Mouse (Mus musculus): ENCODE data around the gene Zfp653. TPM values are rescaled to one million over a fixed set of nuclear protein-coding genes. Genes with fewer than 3 reads are reported as not detected.

The Zfp653 gene
- 16.4 and 20.4 TPM in 2 replicates for polyA plus RNA-seq (2016; fragmentation: Nextera tagmentation; extraction: Ambion mirVana)

DNA sequence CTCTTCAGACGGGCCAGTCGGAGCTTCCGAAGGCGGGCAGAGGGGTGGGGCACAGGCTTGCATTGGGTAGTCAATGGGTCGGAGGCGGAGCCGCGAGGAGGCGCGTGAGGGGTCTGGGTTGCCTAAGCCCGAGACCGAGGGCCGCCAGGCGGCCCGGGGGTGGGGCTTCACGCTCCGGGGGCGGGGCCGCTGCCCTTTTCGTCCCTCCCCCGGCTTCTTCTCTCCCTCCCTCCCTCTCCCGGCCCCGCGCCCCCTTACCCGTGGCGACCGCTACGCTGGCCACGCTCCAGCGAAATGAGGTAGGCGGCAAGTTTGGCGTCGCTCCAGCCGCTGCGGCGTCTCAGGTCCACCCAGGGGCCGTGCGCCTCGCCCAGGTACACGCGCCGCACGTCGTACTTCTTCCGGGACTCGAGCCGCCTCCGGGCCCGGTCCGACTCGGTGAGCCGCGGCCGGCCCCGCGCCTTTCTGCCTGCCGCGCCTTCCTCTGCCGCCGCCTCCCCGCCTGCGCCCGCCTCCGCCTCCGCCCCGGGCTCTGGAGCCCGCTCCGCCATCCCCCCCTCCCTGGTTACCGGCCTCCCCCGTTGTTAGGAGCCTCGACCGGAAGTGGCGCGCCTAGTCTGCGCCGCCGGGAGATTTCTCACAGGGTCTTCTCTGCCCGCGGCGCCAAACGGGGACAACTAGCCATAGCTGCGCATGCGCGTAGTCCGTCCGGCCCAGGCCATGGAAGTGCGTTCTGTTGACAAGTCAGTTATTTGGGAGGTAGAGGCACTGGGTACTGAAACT is at the start of gene Zfp653, which contains the start of gene Gm49318:
TSS of gene Zfp653 (minus strand) at position 586 of the 783 bp plus-strand sequence.
TSS of gene Gm49318 (minus strand) at position 469 of the 783 bp plus-strand sequence.
- Histone ChIP-seq H3K9ac (peak within 1 kb of the TSS; percentile 83), H3K9me3 (replicated peaks) (no peaks in the 10 kb centered on the region), H3K4me2 (replicated peaks) (peak within 1 kb of the TSS; percentile 60), H3K4me3 (peak within 1 kb of the TSS; percentile 78), H3K27me3 (no peaks in the 10 kb centered on the region), H3K27ac (peak within 1 kb of the TSS; percentile 97), H3K36me3 (peaks cover 38% of the 10 kb centered on the region), H3K4me1 (peaks cover 15% of the 10 kb centered on the region)
- WGBS: under 1% methylated on average over 68 of the region's 87 CpGs
- ATAC-seq (ENCODE audit: low FRiP score): peak; percentile 98

- ATAC-seq (ENCODE audit: low FRiP score): no peak
- Histone ChIP-seq H3K36me3 (no peaks in the 10 kb centered on the region), H3K9ac (no peak overlapping the region), H3K4me3 (no peak overlapping the region), H3K4me1 (peaks cover 20% of the 10 kb centered on the region), H3K4me2 (replicated peaks) (no peak overlapping the region), H3K27me3 (no peaks in the 10 kb centered on the region), H3K27ac (no peak overlapping the region), H3K9me3 (replicated peaks) (no peaks in the 10 kb centered on the region)
- 94% methylated on average over 4 of the region's 4 CpGs for WGBS
Observed at GRCm38 (mm10) chr9:22119543-22119942, 48.4 kb upstream of the Zfp653 start.

DNA sequence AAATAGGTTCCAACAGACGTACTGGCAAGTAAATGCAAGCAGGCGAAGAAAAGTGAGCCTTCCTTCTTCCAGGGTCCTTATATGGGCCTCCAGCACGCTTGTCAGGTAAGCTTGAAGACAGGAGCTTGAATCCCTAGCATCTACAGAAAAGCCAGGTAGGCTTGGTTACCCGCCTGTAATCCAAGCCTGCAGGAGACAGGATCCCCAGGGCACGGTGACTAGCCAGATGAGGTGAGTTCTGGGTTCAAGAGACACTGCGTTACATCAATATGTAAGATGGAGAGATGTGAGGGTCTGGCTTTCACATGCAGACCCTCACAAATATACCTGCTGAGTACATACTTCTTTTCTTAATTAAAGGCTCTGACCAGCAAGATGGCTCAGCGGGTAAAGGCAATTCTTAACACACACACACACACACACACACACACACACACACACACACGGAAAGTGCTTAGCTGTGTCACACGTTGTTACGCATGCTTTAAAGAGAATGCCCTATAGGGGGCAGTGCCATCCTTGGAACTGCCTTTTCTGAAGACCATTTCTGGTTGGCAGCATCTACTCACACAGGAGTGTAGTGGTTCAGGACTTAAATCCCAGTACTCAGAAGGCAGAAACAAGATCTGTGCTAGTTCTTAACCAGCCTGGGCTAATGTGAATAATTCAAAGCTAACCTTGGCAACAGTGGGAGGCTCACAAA is 46.7 kb upstream of the Zfp653 start:
- peaks cover 13% of the 10 kb centered on the region for H3K36me3 ChIP-seq
- no peak for ATAC-seq (ENCODE audit: low FRiP score)
- H3K9ac ChIP-seq: peak overlapping the region; percentile 88; the same call in 1 of the 2 replicates
- peak overlapping the region; percentile 87 for H3K4me3 ChIP-seq
- no peaks in the 10 kb centered on the region for H3K9me3 ChIP-seq (replicated peaks)
- no peaks in the 10 kb centered on the region for H3K27me3 ChIP-seq
- 42% methylated on average over 10 of the region's 10 CpGs for WGBS
- H3K4me2 ChIP-seq (replicated peaks): peak overlapping the region; percentile 84
- peaks cover 21% of the 10 kb centered on the region for H3K4me1 ChIP-seq
- H3K27ac ChIP-seq: no peak overlapping the region

DNA sequence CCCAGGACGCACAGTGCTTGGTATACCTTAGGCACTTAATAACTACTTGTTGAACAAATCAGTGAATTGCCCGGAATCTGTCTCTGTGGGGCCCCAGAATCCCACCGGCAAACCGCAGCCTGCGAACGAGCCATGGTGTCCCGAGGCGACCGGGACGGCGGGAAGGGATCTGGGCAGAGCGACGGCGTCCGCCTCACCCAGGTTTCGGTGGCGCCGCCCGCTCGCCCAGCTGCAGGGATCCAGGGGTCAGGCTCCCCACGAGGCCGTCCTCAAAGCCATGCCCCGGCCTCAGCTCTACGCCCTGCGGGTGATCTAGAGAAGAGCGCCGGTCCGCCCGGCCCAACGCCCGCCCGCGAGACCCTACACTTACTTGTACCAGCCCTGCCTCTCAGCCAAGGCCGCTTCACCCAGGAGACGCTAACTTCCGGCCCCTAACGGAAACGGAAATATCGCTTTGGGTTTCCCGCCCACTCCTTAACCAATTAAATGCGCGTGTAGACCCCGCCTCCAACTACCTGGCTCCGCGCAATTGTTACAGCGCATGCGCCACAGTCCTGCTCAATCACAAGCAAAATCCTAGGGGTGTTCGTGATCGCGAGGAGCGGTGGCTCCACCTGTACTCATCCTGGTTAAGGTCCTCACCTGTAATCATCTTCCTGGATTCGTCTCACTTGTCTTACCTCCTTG is 45.7 kb upstream of the Zfp653 start, which contains the start of gene Elof1:
TSS of gene Elof1 (minus strand) at position 433 of the 687 bp plus-strand sequence.
- under 1% methylated on average over 52 of the region's 52 CpGs for WGBS
- peak within 1 kb of the TSS; percentile 70; the same call in 1 of the 2 replicates for H3K27ac ChIP-seq
- H3K36me3 ChIP-seq: peaks cover 23% of the 10 kb centered on the region
- peak within 1 kb of the TSS; percentile 87 for H3K4me3 ChIP-seq
- peak within 1 kb of the TSS; percentile 84 for H3K4me2 ChIP-seq (replicated peaks)
- peak; percentile 96 for ATAC-seq (ENCODE audit: low FRiP score)
- H3K9ac ChIP-seq: peak within 1 kb of the TSS; percentile 88
- no peaks in the 10 kb centered on the region for H3K9me3 ChIP-seq (replicated peaks)
- no peaks in the 10 kb centered on the region for H3K27me3 ChIP-seq
- H3K4me1 ChIP-seq: peaks cover 21% of the 10 kb centered on the region

- peaks cover 21% of the 10 kb centered on the region for H3K4me1 ChIP-seq
- H3K9ac ChIP-seq: peak overlapping the region; percentile 88
- peak overlapping the region; percentile 87 for H3K4me3 ChIP-seq
- 21% methylated on average over 15 of the region's 15 CpGs for whole genome bisulfite sequencing
- H3K4me2 ChIP-seq (replicated peaks): peak overlapping the region; percentile 84
- ATAC-seq (ENCODE audit: low FRiP score): no peak
- no peaks in the 10 kb centered on the region for H3K9me3 ChIP-seq (replicated peaks)
- peaks cover 31% of the 10 kb centered on the region for H3K36me3 ChIP-seq
- peak overlapping the region; percentile 70; the same call in 1 of the 2 replicates for H3K27ac ChIP-seq
- H3K27me3 ChIP-seq: no peaks in the 10 kb centered on the region
Observed at GRCm38 (mm10) chr9:22116086-22116485, 44.9 kb upstream of the Zfp653 start.

- H3K4me3 ChIP-seq: peak overlapping the region; percentile 87
- no peak overlapping the region for H3K27ac ChIP-seq
- no peaks in the 10 kb centered on the region for H3K27me3 ChIP-seq
- ATAC-seq (ENCODE audit: low FRiP score): no peak
- peak overlapping the region; percentile 88 for H3K9ac ChIP-seq
- peak overlapping the region; percentile 84 for H3K4me2 ChIP-seq (replicated peaks)
- H3K4me1 ChIP-seq: peaks cover 21% of the 10 kb centered on the region
- peaks cover 35% of the 10 kb centered on the region for H3K36me3 ChIP-seq
- WGBS: 88% methylated on average over 4 of the region's 4 CpGs
- no peaks in the 10 kb centered on the region for H3K9me3 ChIP-seq (replicated peaks)
Observed at GRCm38 (mm10) chr9:22115635-22116034, 44.5 kb upstream of the Zfp653 start.

- no peak overlapping the region for H3K9ac ChIP-seq
- no peak overlapping the region for H3K4me2 ChIP-seq (replicated peaks)
- H3K27ac ChIP-seq: no peak overlapping the region
- H3K36me3 ChIP-seq: peaks cover 39% of the 10 kb centered on the region
- H3K4me1 ChIP-seq: no peaks in the 10 kb centered on the region
- no peaks in the 10 kb centered on the region for H3K27me3 ChIP-seq
- H3K4me3 ChIP-seq: no peak overlapping the region
- H3K9me3 ChIP-seq (replicated peaks): no peaks in the 10 kb centered on the region
- ATAC-seq (ENCODE audit: low FRiP score): no peak; the same call in 1 of the 2 replicates
- WGBS: 94% methylated on average over 9 of the region's 9 CpGs
Observed at GRCm38 (mm10) chr9:22108194-22108593, 37.0 kb upstream of the Zfp653 start.

DNA sequence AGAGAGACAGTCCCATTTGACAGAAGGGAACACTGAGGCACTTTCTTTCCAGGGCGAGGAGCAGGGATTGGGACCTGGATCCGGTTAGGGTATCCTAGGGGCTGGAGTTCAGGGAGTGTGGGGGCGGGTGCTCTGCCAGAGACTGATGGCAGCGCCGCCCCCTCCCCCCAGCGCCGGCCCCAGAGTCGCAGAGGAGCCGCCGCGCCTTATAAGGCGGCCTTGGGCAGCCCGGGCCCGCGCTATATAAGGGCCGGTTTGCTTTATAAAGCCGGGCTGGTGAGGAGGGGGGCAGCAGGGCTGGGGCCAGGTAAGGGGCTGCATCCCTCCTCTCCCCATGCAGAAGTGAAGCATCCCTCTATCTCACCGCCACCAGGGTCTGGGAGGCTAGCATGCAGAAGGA is 28.7 kb upstream of the Zfp653 start:
- Histone ChIP-seq H3K9me3 (replicated peaks) (no peaks in the 10 kb centered on the region), H3K36me3 (no peaks in the 10 kb centered on the region), H3K4me2 (replicated peaks) (no peak overlapping the region), H3K4me1 (peaks cover 6% of the 10 kb centered on the region), H3K9ac (no peak overlapping the region), H3K27ac (no peak overlapping the region), H3K27me3 (peaks cover 50% of the 10 kb centered on the region), H3K4me3 (no peak overlapping the region)
- ATAC-seq (ENCODE audit: low FRiP score): no peak
- WGBS: 3% methylated on average over 17 of the region's 18 CpGs

DNA sequence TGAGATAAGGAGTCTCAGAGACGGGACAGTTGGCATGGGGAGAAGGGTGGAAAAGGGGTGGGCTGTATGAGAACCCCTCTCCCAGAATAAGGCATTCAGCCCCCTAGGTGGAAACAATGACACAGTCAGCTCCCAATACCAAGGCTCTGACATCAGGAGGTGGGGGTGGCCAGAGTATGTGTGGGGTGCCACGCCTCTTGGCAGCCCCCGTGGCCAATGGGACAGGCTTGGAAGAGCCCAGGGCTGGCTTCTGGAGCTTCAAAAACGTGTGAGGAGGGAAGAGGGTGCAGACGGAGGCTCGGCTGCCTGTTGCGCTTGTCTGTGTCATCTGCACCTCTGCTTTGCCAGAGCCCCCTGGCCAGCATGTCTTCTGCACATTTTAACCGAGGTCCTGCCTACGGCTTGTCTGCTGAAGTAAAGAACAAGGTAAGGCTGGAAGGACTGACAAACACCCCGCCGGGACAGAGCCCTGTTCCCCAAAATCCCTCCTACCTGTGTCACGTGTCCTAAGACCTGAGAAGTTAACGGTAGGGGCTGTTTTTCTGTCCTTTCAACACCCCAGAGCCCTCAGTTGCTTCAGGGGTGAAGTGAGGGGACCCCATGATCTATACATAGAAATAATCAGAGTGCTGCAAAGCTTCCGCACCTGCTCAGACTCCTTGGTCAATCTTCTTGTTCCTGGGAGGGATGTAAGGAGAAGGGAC is 28.0 kb upstream of the Zfp653 start, which contains the start of gene Cnn1:
TSS of gene Cnn1 (plus strand) at position 224 of the 704 bp plus-strand sequence.
- Histone ChIP-seq H3K4me2 (replicated peaks) (no peak within 1 kb of the TSS), H3K27ac (no peak within 1 kb of the TSS), H3K4me1 (peaks cover 6% of the 10 kb centered on the region), H3K27me3 (peaks cover 50% of the 10 kb centered on the region), H3K9ac (no peak within 1 kb of the TSS), H3K9me3 (replicated peaks) (no peaks in the 10 kb centered on the region), H3K4me3 (no peak within 1 kb of the TSS), H3K36me3 (no peaks in the 10 kb centered on the region)
- ATAC-seq (ENCODE audit: low FRiP score): no peak
- 9% methylated on average over 14 of the region's 14 CpGs for WGBS

DNA sequence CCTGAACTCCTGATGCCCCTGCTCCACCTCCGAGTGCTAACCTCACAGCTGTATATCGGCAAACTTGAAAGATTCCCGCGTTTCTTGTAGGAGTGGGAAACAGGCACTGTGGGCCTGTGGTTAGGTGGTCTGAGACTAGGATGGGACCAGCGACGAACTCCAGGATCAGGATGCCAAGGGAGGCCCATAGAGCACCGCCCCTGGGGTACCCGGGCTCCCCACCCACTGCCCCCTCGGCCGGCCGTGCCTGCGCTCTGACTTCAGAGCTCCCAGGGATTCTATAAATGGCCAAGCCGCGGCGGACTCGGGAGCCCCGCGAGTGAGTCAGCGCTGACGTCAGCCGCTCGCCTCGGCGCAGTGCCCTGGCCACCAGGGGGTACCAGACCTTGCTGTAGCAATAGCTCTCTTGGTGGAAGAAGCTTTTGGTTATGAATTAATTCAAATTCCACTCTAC is 24.7 kb upstream of the Zfp653 start:
- H3K27me3 ChIP-seq: peaks cover 45% of the 10 kb centered on the region
- H3K4me1 ChIP-seq: peaks cover 6% of the 10 kb centered on the region
- no peaks in the 10 kb centered on the region for H3K36me3 ChIP-seq
- 3% methylated on average over 24 of the region's 24 CpGs for WGBS
- peak overlapping the region; percentile 59 for H3K9ac ChIP-seq
- peak overlapping the region; percentile 29 for H3K4me3 ChIP-seq
- peak overlapping the region; percentile 70 for H3K4me2 ChIP-seq (replicated peaks)
- ATAC-seq (ENCODE audit: low FRiP score): peak; percentile 66
- no peaks in the 10 kb centered on the region for H3K9me3 ChIP-seq (replicated peaks)
- H3K27ac ChIP-seq: no peak overlapping the region

- H3K27ac ChIP-seq: no peak overlapping the region
- H3K4me2 ChIP-seq (replicated peaks): no peak overlapping the region
- no peaks in the 10 kb centered on the region for H3K4me1 ChIP-seq
- no peak overlapping the region for H3K9ac ChIP-seq
- H3K9me3 ChIP-seq (replicated peaks): no peaks in the 10 kb centered on the region
- WGBS: 92% methylated on average over 6 of the region's 6 CpGs
- H3K4me3 ChIP-seq: no peak overlapping the region
- ATAC-seq (ENCODE audit: low FRiP score): no peak
- H3K27me3 ChIP-seq: peaks cover 14% of the 10 kb centered on the region
- H3K36me3 ChIP-seq: no peaks in the 10 kb centered on the region
Observed at GRCm38 (mm10) chr9:22092746-22093145, 21.6 kb upstream of the Zfp653 start.

Data from hindbrain, embryonic 12.5 days (tissue).